Mouse (Mus musculus): ENCODE results near the gene Nub1. TPM values are rescaled to one million over a fixed set of nuclear protein-coding genes. Genes with fewer than 3 reads are reported as not detected.
"Not testable (repeated sequence)": the region's sequence is repeated elsewhere in the genome, so short reads cannot be mapped to it uniquely, and the experiment has no call there.

Gene Nub1
- total RNA-seq (2021): 10 to 100 TPM; 31.1 to 33.2 TPM
- long read RNA-seq, experiment 1, transcript Nub1-201 (15 exons, 3,269 nt): major isoform, 43 of 77 reads
- long read RNA-seq, experiment 1, transcript Nub1-202 (15 exons, 3,546 nt): minor isoform, 26 of 77 reads
- long read RNA-seq, experiment 1, partial matches to known transcripts: 3 of 77 reads
- long read RNA-seq, experiment 1, other reads (novel, unspliced or antisense): 5 of 77 reads
- long read RNA-seq, experiment 2, transcript Nub1-201 (15 exons, 3,269 nt): major isoform, 24 of 63 reads
- long read RNA-seq, experiment 2, transcript Nub1-202 (15 exons, 3,546 nt): minor isoform, 20 of 63 reads
- long read RNA-seq, experiment 2, partial matches to known transcripts: 11 of 63 reads
- long read RNA-seq, experiment 2, other reads (novel, unspliced or antisense): 8 of 63 reads

DNA sequence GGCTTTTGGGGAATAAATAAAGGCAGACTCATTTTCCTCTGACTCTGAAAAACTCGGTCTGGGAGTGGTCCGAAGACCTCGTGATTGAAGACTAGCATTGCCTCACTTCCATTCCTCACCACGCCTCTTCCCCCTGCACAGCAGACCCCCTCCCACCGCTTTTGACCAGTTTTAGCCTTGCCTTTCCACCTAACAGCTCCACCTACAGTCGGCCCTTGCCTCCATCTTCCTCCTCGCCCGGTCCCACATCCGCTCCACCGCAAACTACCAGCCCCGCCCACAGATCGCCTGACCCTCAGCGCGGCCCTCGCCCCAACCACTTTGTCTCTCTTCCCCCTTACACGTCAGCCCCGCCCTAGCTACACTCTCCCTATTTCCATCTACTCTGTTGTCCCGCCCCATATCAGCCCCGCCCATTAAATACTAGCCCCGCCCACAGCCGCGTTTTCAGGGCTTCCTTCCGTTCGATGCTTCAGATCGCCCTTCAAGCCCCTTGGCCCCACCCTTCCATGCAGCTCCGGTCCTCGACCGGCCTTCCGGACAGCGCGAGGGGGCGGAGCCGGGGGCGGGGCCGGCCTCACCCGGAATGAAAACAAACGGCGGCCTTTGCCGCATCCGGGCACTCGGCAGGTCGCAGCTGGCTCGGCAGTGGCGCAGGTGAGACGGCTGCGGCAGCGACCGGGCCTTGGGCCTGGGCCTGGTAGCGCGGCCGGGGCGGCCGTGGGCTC lies at the start of gene Nub1:
Gene Nub1, plus strand, starts transcription at position 167 of the 728 bp plus-strand sequence.
- DNase-seq (ENCODE audit: low spot score): peak; percentile 98

DNA sequence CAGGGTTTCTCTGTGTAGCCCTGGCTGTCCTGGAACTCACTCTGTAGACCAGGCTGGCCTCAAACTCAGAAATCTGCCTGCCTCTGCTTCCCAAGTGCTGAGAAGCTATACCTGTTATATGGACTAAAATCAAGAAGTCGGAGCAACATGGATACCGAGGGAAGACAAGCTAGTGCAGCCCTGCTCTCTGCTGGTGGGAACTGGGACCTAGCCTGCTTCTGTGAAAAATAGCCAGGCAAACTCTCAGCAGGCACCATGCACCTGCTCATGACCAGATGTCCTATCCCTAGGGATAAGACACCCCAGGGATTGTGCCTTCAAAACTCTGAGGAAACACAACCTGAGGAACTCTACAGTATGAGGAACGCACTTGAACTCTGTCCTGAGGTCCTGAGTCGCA lies 48.3 kb upstream of the Nub1 start:
- DNase-seq (ENCODE audit: low spot score): no peak

- DNase-seq (ENCODE audit: low spot score): no peak
These were observed 47.2 kb upstream of the Nub1 start for GRCm38 (mm10) chr5:24638131-24638530.

DNA sequence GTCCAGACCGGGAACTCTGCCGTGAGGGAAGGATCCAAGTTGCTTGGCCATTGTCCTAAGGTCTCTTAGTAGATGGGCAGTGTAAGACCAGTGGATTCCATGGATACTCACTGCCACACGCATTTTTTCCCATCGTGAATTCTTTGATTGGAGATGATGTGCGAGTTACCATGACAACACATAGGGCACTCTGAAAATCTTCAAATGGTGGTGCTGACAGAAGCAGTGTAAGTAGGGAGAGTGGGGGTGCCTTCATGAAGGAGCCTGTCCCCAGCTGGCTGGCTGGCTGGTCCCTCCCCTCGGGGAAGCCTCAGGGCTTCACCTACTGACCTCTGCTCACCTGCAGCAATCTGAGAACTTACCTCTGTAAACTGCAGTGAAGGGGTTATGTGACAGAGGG lies 46.3 kb upstream of the Nub1 start:
- no peak for DNase-seq (ENCODE audit: low spot score)

DNA sequence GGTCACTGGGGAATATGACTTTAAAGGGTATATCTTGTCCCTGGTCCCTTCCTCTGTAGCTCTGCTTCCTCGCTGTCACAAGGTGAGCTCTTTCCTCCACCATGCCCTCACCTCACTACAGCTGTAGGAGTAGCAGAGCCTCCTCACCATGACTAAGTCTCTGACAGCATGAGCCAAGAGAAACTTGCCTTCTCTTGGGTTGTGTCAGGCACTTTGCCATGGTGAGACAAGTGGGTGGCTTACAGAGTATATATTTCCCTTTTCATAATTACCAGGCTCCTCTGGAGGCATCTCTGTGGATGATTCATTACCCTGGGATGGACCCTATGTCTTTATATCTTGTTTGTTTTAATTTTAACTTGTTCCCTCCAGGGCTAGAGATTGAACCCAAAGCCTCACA lies 39.9 kb upstream of the Nub1 start:
- no peak for DNase-seq (ENCODE audit: low spot score)

- no peak for DNase-seq (ENCODE audit: low spot score)
These were observed 36.1 kb upstream of the Nub1 start for GRCm38 (mm10) chr5:24649231-24649630.

GRCm38 (mm10) chr5:24649701-24650100 lies 35.6 kb upstream of the Nub1 start:
- no peak for DNase-seq (ENCODE audit: low spot score)

DNA sequence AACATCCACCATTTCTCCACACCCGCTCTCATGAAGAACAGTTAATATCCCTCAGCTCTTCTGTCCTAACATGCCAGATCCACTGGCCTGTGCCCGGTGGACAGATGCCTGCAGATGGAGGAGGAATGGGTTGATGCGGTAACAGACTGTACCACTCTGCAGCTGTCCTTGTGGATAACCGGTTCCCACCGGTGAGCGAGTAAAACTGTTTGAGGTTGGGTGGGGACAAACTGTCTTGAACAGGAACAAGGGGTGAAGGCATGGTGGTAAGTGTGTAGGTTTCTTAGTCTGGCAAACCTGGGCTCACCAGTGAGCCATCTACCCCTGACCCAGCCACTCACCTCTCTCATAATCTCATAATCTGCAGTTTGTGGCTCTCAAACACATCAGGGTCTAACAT lies 34.0 kb upstream of the Nub1 start:
- DNase-seq (ENCODE audit: low spot score): no peak

DNA sequence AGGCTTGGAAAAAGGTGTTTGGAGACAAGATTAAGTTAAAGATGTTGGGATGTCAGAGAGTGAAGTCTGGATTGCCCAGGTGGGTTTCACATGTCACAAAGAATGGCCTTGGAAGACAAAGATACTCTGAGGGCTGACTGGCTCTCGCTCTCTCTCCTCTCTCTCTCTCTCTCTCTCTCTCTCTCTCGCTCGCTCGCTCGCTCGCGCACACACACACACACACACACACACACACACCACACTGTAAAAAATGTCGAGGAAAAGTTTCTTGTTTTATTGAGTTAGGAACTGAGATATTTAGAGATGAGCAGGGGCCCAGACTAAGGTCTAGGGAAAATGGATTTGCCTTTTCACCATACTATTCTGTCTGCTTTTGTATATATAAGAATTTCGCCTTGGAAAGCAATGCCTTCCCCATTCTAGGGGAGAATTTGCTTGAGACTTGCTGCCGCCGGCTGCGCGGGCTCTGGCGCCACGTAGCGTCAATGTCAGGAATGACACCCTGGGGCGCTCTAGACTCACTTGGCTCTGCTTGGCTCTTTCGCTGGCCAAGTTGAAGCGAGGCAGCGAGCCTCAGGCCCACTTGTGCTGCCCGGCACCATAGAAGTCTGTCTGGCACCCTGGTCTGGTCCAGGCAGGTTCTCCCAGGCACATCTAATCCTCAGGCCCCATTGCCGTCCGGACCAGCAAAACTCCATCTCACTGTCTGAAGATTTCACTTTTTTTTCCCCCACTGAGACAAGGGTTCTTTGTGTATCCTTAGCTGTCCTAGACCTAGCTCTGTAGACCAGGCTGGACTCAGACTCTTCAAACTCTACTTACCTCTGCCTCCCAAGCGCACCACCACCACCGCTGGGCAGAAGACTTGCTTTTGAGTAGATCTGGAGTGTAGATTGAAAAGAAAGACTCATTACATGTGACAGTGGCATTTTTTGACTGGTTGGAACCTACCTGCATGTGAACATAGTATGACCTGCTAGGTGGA lies 33.3 kb upstream of the Nub1 start:
- DNase-seq (ENCODE audit: low spot score): peak; percentile 84

DNA sequence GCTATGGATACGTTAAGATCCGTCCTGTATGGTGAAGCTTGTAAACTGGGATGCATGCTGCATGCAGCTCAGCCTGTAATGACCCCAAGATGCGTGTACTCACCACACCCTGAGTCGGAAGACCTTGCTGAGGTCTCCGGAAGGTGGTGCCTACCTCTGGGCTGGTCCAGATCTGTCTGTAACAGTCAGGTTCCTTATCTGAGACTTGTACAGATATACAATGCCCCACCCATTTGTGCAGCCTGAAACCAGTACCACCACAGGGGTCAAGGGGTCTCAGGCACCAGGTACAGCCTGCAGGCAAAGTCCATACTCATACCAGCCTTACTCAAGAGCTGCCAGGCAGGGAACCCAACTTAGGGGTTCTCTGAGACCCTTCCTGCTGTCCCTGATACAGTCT lies 32.6 kb upstream of the Nub1 start:
- no peak for DNase-seq (ENCODE audit: low spot score)

- DNase-seq (ENCODE audit: low spot score): no peak
These were observed 30.8 kb upstream of the Nub1 start for GRCm38 (mm10) chr5:24654491-24654890.

- no peak for DNase-seq (ENCODE audit: low spot score)
These were observed 28.2 kb upstream of the Nub1 start for GRCm38 (mm10) chr5:24657113-24657512.

GRCm38 (mm10) chr5:24659708-24660423 lies 25.5 kb upstream of the Nub1 start:
- no peak for DNase-seq (ENCODE audit: low spot score)

- no peak for DNase-seq (ENCODE audit: low spot score)
These were observed 23.9 kb upstream of the Nub1 start for GRCm38 (mm10) chr5:24661457-24661856.

DNA sequence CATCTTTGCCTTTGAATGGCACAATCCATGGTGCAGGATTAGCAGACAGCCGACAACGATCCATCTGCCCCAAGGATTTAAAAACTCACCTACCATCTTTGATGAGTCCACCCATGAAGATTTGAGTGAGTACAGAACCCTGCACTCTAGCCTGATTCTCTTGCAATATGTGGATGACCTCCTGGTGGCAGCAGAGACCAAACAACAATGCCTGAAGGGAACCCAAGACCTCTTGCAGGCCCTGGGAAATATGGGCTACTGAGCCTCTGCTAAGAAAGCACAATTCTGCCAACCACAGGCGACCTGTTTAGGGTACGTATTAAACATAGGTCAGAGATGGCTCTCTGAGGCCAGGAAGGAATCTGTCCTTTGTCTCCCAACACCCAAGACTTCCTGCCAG lies 11.1 kb upstream of the Nub1 start:
- DNase-seq (ENCODE audit: low spot score): peak; percentile 84

GRCm38 (mm10) chr5:24681436-24681835 lies 3.9 kb upstream of the Nub1 start:
- DNase-seq (ENCODE audit: low spot score): no peak

GRCm38 (mm10) chr5:24684578-24685365 lies 560 bp upstream of the Nub1 start:
- DNase-seq (ENCODE audit: low spot score): peak; percentile 5

DNA sequence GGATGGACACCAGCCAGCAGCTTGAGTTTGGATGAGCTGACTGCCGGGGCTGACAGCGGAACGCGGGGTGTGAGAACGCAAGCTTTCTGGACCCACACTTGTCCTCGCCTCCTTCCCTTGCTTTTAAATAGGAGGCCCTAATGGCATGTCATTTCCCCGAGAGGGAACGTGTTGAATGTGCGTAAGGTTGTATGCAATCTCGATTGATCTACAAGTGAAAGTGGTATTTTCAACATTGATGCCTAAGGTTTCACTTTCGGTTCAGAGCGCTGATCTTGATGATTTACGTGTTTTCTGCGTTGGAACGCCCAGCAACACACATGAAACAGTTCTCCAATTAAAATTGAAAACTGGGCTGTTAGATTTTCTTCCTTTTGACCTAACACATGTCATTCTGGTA lies 844 bp downstream of the Nub1 start:
- DNase-seq (ENCODE audit: low spot score): no peak

GRCm38 (mm10) chr5:24686671-24687420 lies 1.5 kb downstream of the Nub1 start:
- not testable (repeated sequence) for DNase-seq (ENCODE audit: low spot score)

Measured in gastrocnemius, adult 18-20 months (tissue).